Mouse (Mus musculus): ENCODE measurements around the gene Slc34a2. TPM values are rescaled to one million over a fixed set of nuclear protein-coding genes. Genes with fewer than 3 reads are reported as not detected.

Gene Slc34a2
- total RNA-seq, 2 experiments from 2014 or later, result not detected

DNA sequence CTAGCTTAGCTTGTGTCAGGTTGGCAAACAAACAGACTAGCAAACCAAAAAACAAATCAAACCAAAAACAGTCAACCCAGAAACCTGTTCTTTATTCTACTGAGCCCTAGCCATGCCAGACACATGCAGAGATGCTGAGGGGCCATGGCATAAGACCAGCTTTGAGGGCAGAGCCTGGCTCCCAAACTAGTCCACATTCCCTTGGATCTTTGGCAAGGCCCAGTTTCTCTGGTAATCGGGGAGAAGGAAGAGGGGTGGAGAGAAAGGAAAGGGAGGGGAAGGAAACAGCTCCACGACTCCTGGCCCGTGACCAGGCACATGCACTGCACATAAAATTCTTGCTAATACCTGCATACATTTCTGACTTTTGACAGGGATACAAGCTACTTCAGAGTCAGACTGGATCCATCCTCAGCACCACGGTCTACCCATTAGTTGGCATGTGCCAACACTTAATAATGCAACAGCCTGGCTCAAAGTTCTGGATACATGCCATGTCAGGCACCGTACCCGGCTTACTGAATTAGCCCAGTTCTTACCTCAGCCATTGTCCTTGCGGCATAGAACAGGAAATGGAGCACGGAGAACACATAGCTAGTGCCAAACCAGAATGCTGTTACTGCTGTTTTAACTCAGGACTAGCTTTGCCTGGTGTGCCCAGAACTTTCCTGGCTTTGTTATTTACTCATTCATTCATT lies 12.5 kb upstream of the Slc34a2 start:
- no peak for DNase-seq

DNA sequence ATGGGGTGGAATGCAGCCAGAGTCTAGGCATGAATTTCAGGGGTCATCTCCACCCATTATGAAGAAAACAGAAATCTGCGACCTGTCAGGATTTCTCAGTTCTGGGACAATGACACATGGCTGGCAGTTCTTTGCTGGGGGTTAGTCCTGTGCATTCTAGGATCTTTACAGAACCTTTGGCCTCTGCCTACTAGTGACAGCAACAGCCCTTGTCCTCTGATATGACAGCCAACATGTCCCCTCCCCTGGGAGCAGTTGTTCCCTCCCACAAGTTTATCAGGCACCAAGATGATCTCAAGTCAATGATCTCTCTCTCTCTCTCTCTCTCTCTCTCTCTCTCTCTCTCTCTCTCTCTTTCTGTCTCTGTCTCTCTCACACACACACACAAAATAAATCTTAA lies 6.5 kb upstream of the Slc34a2 start:
- no peak for DNase-seq

- DNase-seq, result no peak
Observed at GRCm38 (mm10) chr5:53042034-53042748, 4.3 kb downstream of the Slc34a2 start.

DNA sequence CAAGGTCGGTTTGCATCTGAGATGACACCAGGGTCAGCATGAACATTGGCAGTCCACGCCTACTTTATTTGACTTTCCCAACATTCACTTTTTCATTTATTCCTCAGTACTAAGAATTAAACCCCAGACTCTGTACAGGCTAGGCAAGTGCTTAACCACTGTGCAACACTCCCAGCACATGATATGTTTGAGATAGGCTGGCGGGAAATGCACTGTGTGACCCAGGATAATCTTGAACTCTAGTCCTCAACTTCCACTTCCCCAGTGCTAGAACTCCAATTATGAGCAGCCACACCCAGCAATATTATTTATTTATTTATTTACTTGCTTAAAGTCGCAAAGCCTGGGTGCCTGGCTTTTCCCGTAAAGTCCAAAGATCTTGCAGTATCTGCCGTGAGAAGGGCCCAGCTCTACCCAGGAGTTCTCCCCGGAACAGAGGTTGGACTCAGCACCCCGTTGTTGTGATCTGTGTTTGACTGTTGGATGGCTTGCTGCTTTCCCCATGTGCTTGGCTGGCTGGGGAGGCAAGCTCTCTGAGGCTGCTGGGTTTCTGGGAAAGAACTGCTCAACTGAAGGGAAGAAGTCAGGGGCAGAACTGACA lies 5.0 kb downstream of the Slc34a2 start:
- no peak for DNase-seq

GRCm38 (mm10) chr5:53043716-53044115 lies 5.8 kb downstream of the Slc34a2 start:
- no peak for DNase-seq

DNA sequence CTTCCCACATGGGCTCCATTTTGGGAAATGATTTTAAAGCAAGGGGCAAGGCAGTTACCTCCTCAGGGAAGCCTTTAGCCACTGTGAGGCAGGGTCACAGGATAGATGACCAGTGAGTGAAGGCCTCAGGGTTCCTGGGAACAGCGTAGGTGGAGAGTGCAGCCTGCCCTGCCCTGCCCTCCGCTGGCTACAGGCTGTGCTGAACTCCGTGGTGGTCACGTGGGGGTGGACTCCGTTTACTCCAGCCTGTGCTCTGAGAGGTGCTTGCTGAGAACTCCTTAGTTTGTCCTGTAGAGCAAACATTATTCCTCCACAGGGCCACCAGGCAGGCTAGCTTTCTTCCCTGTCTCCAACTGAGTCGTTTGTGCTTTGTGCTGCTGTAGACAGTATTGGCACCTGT lies 10.1 kb downstream of the Slc34a2 start:
- no peak for DNase-seq

- no peak for DNase-seq
Observed at GRCm38 (mm10) chr5:53048599-53048998, 10.7 kb downstream of the Slc34a2 start.

- no peak for DNase-seq
Observed at GRCm38 (mm10) chr5:53049046-53049445, 11.2 kb downstream of the Slc34a2 start.

- DNase-seq, result no peak
Observed at GRCm38 (mm10) chr5:53050963-53051362, 13.1 kb downstream of the Slc34a2 start.

GRCm38 (mm10) chr5:53053246-53053645 lies 15.4 kb downstream of the Slc34a2 start:
- no peak for DNase-seq

GRCm38 (mm10) chr5:53061532-53062130 lies 23.8 kb downstream of the Slc34a2 start:
- no peak for DNase-seq

GRCm38 (mm10) chr5:53074553-53074952 lies 36.7 kb downstream of the Slc34a2 start:
- DNase-seq, result no peak

- no peak for DNase-seq
Observed at GRCm38 (mm10) chr5:53078453-53078852, 40.6 kb downstream of the Slc34a2 start.

- DNase-seq, result no peak
Observed at GRCm38 (mm10) chr5:53087452-53087851, 49.6 kb downstream of the Slc34a2 start.

GRCm38 (mm10) chr5:53091331-53091730 lies 53.5 kb downstream of the Slc34a2 start:
- no peak for DNase-seq

DNA sequence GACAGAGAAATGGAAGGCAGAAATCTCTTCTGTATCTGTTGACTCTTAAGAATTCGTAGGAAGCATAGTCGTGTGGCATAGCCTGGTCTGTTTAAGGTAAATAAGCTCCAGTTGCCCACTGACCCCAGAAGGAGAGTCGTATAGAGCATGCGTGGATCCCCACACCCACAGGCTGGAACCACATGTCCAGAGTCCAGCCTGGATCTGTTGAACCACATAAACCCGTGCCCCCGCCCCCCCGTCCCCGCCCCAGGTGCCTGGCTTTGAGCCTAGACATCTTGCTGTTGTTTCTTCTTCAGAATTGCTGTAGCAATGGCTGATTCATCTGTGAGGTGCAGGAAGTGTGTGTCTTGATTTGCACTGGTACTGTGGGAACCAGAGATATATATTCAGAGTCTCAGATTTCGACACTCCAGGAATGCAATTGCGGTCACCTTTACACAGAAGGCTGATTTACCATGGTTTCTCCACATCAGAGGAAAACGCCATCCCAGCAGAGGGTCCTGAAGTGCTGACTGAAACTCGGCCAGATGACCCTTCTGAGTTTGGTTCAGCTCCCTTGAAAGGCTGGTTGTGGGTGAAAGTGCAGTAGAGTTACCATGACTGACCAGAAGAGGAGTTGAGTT lies 64.1 kb downstream of the Slc34a2 start:
- no peak for DNase-seq

DNA sequence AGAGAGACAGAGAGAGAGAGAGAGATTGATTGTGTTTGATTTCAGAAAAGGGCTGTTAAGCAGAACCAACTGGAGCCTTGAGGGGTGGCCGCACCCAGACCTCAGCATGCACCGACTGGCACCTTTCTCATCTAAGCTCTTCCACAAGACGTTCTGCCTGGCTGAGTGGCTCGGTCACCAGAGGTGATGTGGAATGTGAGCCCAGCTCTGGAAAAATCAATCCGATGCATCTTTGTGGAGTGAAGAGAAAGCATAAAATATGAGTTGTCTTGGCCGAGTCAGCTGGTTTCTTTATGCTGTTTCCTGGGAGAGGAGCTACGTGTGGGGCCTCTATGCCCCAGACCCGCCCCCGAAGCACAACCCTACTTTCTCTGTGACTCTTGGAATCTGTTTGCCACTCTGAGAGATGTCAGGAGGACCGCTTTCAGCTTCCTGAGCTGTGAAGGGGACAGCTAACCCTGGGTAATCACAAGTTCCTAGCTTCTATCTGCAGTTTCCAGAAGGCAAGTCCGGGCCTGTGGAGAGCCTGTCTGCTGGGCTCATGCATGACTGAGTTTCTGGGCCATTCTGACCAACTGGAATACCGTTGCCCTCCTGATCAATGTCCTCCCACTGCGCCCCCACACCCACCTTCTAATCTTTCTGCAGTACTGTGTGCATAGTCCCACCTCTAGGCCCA lies 66.4 kb downstream of the Slc34a2 start:
- no peak for DNase-seq

DNA sequence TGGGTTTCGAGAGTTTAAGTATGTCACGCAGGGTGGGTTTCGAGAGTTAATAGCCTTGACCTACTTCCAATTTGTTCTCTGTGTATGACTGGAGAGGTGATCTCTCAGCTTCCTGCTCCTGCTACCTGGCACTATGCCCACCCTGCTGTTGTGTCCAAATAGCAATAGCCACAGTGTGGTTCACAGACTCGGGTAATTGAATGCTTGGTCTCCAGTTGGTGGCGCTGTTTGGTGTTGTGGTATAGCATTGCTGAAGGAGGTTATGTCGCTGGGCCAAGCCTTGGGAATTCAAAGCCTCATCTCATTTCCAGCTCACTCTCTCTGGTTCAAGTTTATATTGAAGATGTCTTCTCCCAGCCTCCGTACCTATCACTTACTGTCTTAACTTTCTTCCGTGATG lies 67.8 kb downstream of the Slc34a2 start:
- peak; percentile 16 for DNase-seq

DNA sequence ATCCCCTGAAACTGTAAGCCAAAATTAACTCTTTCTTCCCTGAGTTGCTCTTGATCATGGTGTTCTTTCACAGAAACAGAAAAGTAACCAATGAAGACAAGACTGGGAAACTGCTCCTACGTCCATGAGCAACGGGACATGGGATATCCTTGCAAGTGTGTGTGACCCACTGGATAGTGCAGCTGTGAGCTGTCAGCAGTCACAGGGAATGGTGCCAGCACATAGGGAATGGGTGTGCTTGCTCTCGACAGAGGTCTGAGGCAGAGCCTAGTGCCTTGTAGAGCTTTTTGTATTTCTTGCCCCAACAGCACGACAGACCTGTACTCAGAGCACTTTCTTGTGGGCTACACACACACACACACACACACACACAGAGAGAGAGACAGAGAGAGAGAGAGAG lies 68.2 kb downstream of the Slc34a2 start:
- no peak for DNase-seq

- no peak for DNase-seq
Observed at GRCm38 (mm10) chr5:53106731-53107130, 68.8 kb downstream of the Slc34a2 start.

GRCm38 (mm10) chr5:53108026-53108425 lies 70.1 kb downstream of the Slc34a2 start:
- DNase-seq, result no peak

DNA sequence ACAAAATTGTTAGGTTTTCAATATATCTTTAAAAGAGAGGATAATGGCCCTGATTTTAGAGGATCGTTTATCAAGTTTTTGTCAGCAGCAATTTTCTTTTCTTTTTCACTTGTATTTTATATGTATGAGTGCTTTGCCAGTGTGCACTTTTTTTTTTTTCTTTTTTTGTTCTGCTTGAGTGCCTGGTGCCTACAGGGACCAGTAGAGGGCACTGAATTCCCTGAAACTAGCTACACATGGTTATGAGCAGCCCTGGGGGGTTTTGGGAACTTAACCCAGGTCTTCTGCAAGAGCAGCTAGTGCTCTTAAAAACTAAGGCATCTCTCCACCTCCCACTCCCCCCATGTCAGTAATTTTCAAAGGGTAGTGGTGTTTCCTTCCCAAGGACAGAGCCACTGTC lies 70.8 kb downstream of the Slc34a2 start:
- DNase-seq, result no peak
